Mouse (Mus musculus) cerebellum, adult 18-20 months (tissue): ENCODE measurements around the gene Tom1l1.

Experiments
- DNase-seq, 2 experiments: peaks; one replicate each; pipeline ENCODE4 v3.0.0; 2021

Gene Tom1l1

GRCm38 (mm10) chr11:90667325-90667724 lies 20.8 kb downstream of the Tom1l1 start:
- DNase-seq = no peak

GRCm38 (mm10) chr11:90666916-90667315 lies 21.2 kb downstream of the Tom1l1 start:
- no peak for DNase-seq

GRCm38 (mm10) chr11:90666144-90666757 lies 21.9 kb downstream of the Tom1l1 start:
- DNase-seq = no peak

GRCm38 (mm10) chr11:90665161-90665560 lies 23.0 kb downstream of the Tom1l1 start:
- peak in 1 of 2 experiments; percentile 5 for DNase-seq

GRCm38 (mm10) chr11:90664345-90664986 lies 23.7 kb downstream of the Tom1l1 start:
- DNase-seq = no peak

GRCm38 (mm10) chr11:90663618-90664297 lies 24.4 kb downstream of the Tom1l1 start:
- DNase-seq = no peak

- DNase-seq = no peak
Measured at GRCm38 (mm10) chr11:90663052-90663451, 25.1 kb downstream of the Tom1l1 start.

GRCm38 (mm10) chr11:90660662-90661061 lies 27.5 kb downstream of the Tom1l1 start:
- DNase-seq = no peak

- no peak for DNase-seq
Measured at GRCm38 (mm10) chr11:90657527-90657926, 30.6 kb downstream of the Tom1l1 start.

GRCm38 (mm10) chr11:90652603-90653002 lies 35.6 kb downstream of the Tom1l1 start:
- no peak for DNase-seq

GRCm38 (mm10) chr11:90650231-90650885 lies 37.8 kb downstream of the Tom1l1 start:
- DNase-seq = no peak

GRCm38 (mm10) chr11:90649777-90650176 lies 38.4 kb downstream of the Tom1l1 start:
- no peak for DNase-seq

GRCm38 (mm10) chr11:90638312-90638830 lies 49.8 kb downstream of the Tom1l1 start:
- DNase-seq = peak; percentile 41 to 62

- DNase-seq = peak; percentile 93 to 95
Measured at GRCm38 (mm10) chr11:90637440-90638311, 50.5 kb downstream of the Tom1l1 start, which contains the start of the genes Stxbp4 and Cox11. Stxbp4 (minus strand) TSS chr11:90638084. Cox11 (plus strand) TSS chr11:90638173.

GRCm38 (mm10) chr11:90634661-90635060 lies 53.5 kb downstream of the Tom1l1 start:
- no peak for DNase-seq

GRCm38 (mm10) chr11:90632480-90632879 lies 55.7 kb downstream of the Tom1l1 start:
- DNase-seq = no peak

- DNase-seq = no peak
Measured at GRCm38 (mm10) chr11:90627751-90628150, 60.4 kb downstream of the Tom1l1 start.

GRCm38 (mm10) chr11:90625174-90625573 lies 63.0 kb downstream of the Tom1l1 start:
- no peak for DNase-seq

- peak; percentile 39 to 47 for DNase-seq
Measured at GRCm38 (mm10) chr11:90623477-90623876, 64.7 kb downstream of the Tom1l1 start.

GRCm38 (mm10) chr11:90622500-90622899 lies 65.7 kb downstream of the Tom1l1 start:
- no peak for DNase-seq

- no peak for DNase-seq
Measured at GRCm38 (mm10) chr11:90622044-90622443, 66.1 kb downstream of the Tom1l1 start.

GRCm38 (mm10) chr11:90616431-90616830 lies 71.7 kb downstream of the Tom1l1 start:
- no peak for DNase-seq
